Mouse (Mus musculus) hematopoietic stem cell, adult 5-6 weeks (primary cell): ENCODE measurements around the gene Gm3591. TPM values are rescaled to one million over a fixed set of nuclear protein-coding genes. Genes with fewer than 3 reads are reported as not detected.
"Not testable (repeated sequence)": the region's sequence is repeated elsewhere in the genome, so short reads cannot be mapped to it uniquely, and the experiment has no call there.

ENCODE experiments used
- ATAC-seq, 2 experiments: fragments of 125-278 bp in 1 of 2; replicated peaks in 1 of 2; 2 replicates each; pipeline ENCODE4 v1.8.0; 2016 to 2017; ENCODE audit warnings: inconsistent platforms in 2 of 2, mild to moderate bottlenecking in 2 of 2, moderate number of reproducible peaks in 2 of 2, low read depth in 1 of 2, moderate TSS enrichment in 1 of 2; ENCODE audit not compliant: low FRiP score in 2 of 2, poor library complexity in 2 of 2, severe bottlenecking in 2 of 2, insufficient read depth in 1 of 2, low TSS enrichment in 1 of 2
- total RNA-seq: library from RNA; stranded (forward); fragments of 172-1452, 232-1000 nt; gene quantifications from 2 replicates; pipeline ENCODE4 v1.2.3, GENCODE M21; 2017

The Gm3591 gene
- not detected in 2 replicates for total RNA-seq

- ATAC-seq: not testable (repeated sequence)
Observed at GRCm38 (mm10) chr14:6412382-6412781, at the start of gene Gm3591. Gm3591 (minus strand) TSS chr14:6412482.

- not testable (repeated sequence) for ATAC-seq
Observed at GRCm38 (mm10) chr14:6444511-6444910, 32.2 kb upstream of the Gm3591 start, which contains the start of gene Gm3594. Gm3594 (minus strand) TSS chr14:6444611.

- ATAC-seq: not testable (repeated sequence)
Observed at GRCm38 (mm10) chr14:6440774-6441173, 28.5 kb upstream of the Gm3591 start.

GRCm38 (mm10) chr14:6440206-6440605, 27.9 kb upstream of the Gm3591 start:
- not testable (repeated sequence) for ATAC-seq

GRCm38 (mm10) chr14:6426766-6427165, 14.5 kb upstream of the Gm3591 start:
- not testable (repeated sequence) for ATAC-seq

- ATAC-seq: not testable (repeated sequence)
Observed at GRCm38 (mm10) chr14:6426353-6426752, 14.1 kb upstream of the Gm3591 start.

GRCm38 (mm10) chr14:6390219-6390618, 22.1 kb downstream of the Gm3591 start, which contains the start of gene Gm16440:
Gm16440 (minus strand) TSS chr14:6390319.
- ATAC-seq: not testable (repeated sequence)

Other genes with a start within 250 kb of the Gm3591 start
- not detected in 2 replicates for gene Gm21560, start 193.2 kb downstream of the Gm3591 start, total RNA-seq
- 1.5 and 2.4 TPM in 2 replicates for gene Gm3411, start 125.2 kb downstream of the Gm3591 start, total RNA-seq
- not detected in 2 replicates for gene Gm21103, start 107.6 kb downstream of the Gm3591 start, total RNA-seq
- not detected in 2 replicates for gene Gm3618, start 68.8 kb downstream of the Gm3591 start, total RNA-seq
- not detected in 2 replicates for gene Gm16440, start 22.2 kb downstream of the Gm3591 start, total RNA-seq
- not detected in 2 replicates for gene Gm3594, start 32.1 kb upstream of the Gm3591 start, total RNA-seq
- not detected in 2 replicates for gene Gm8356, start 124.8 kb upstream of the Gm3591 start, total RNA-seq
- gene Gm3629, start 178.1 kb upstream of the Gm3591 start, total RNA-seq: 1.2 and 2.5 TPM in 2 replicates
- not detected in 2 replicates for gene Gm3460, start 209.9 kb upstream of the Gm3591 start, total RNA-seq